Mouse (Mus musculus) G1E (cell line): Measurements from ENCODE around the gene Kat6b.
"Not testable (repeated sequence)": the region's sequence is repeated elsewhere in the genome, so short reads cannot be mapped to it uniquely, and the experiment has no call there.

Experiments
- CTCF ChIP-seq: IDR thresholded peaks from 2 replicates; pipeline ENCODE4 v1.5.1; 2012; ENCODE audit warnings: low read depth, low read length, inconsistent platforms, mixed read lengths
- TAL1 ChIP-seq: conservative IDR thresholded peaks from 2 replicates; pipeline ENCODE4 v1.6.1; 2012; ENCODE audit warnings: low read depth, low read length, inconsistent platforms, mixed read lengths

- TF ChIP-seq TAL1, CTCF: not testable (repeated sequence)
Observed at GRCm38 (mm10) chr14:21487135-21487534, 5.9 kb downstream of the Kat6b start.
